Mouse (Mus musculus) neural tube, embryonic 15.5 days (tissue): ENCODE data around the gene Stpg1. TPM values are rescaled to one million over a fixed set of nuclear protein-coding genes. Genes with fewer than 3 reads are reported as not detected.

Source experiments
- ATAC-seq: fragments of 200-750 bp; cut with Nextera tagmentation; 2 replicates; pipeline ENCODE4 v1.8.0; 2017; ENCODE audit warnings: mild to moderate bottlenecking, moderate TSS enrichment, moderate library complexity; ENCODE audit not compliant: low FRiP score
- H3K27ac ChIP-seq: fragments of 300-500 bp; sonication (generic); replicated peaks from 2 replicates; pipeline ENCODE4 v1.5.1; 2015; ENCODE audit warnings: mild to moderate bottlenecking, inconsistent platforms
- H3K27me3 ChIP-seq: fragments of 300-500 bp; sonication (generic); replicated peaks from 2 replicates; pipeline ENCODE4 v1.6.1; 2015; ENCODE audit warnings: inconsistent platforms
- H3K36me3 ChIP-seq: fragments of 300-500 bp; sonication (generic); 2 replicates; pipeline ENCODE4 v1.6.1; 2015; ENCODE audit warnings: inconsistent platforms
- H3K4me1 ChIP-seq: fragments of 300-500 bp; sonication (generic); 2 replicates; pipeline ENCODE4 v1.6.1; 2015; ENCODE audit warnings: inconsistent platforms
- H3K4me2 ChIP-seq: fragments of 300-500 bp; sonication (generic); 2 replicates; pipeline ENCODE4 v1.6.1; 2015; ENCODE audit warnings: inconsistent platforms, mild to moderate bottlenecking, moderate library complexity
- H3K4me3 ChIP-seq: fragments of 300-500 bp; sonication (generic); replicated peaks from 2 replicates; pipeline ENCODE4 v1.5.1; 2015; ENCODE audit warnings: mild to moderate bottlenecking, inconsistent platforms
- H3K9ac ChIP-seq: fragments of 300-500 bp; sonication (generic); replicated peaks from 2 replicates; pipeline ENCODE4 v1.6.1; 2015; ENCODE audit warnings: mild to moderate bottlenecking, inconsistent platforms
- H3K9me3 ChIP-seq: fragments of 300-500 bp; sonication (generic); replicated peaks from 2 replicates; pipeline ENCODE4 v1.6.1; 2016; ENCODE audit warnings: inconsistent platforms
- WGBS: fragments of 180-500 bp; shearing (Covaris S2); methylation state at CpG from one replicate; pipeline ENCODE4 v1.1.7; 2015; ENCODE audit warnings: mixed read lengths; 5-methylcytosine and 5-hydroxymethylcytosine counted together
- polyA plus RNA-seq: library from polyadenylated mRNA; unstranded; fragments of >200 nt; fragmentation: Nextera tagmentation; extraction: Ambion mirVana; gene quantifications from 2 replicates; pipeline ENCODE4 v1.2.1, GENCODE M21; 2015

Stpg1 gene
- polyA plus RNA-seq, 1 experiment from 2014 or later = 0.37 TPM

DNA sequence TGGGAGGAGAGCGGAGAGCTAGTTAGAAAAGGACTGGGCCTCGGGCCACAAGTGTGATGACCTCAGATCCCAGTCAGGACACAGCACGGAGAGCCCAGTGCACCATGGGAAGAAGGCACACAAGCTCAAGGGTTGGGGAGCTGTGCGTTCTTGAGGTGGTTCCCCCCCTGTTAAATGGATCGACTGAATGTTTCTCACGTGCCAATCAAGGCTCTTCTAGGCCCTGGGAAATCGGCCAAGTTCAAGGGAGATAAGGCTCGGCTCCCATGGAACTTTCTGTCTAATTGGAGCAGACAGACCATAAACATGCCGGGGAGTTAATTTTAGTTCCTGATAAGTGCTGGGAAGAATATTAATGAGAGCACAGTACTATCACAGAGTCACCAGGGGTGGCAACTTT is 70.8 kb downstream of the Stpg1 start:
- no peak overlapping the region for H3K4me2 ChIP-seq
- peaks cover 16% of the 10 kb centered on the region for H3K27me3 ChIP-seq
- 0 out of 2 replicates have a peak, but pooled peaks have one; percentile 36 for ATAC-seq
- no peak overlapping the region for H3K4me3 ChIP-seq
- H3K9ac ChIP-seq = no peak overlapping the region
- H3K36me3 ChIP-seq = no peaks in the 10 kb centered on the region
- 0 out of 2 replicates have a peak overlapping the region, but pooled peaks have one; percentile 11 for H3K27ac ChIP-seq
- 42% methylated on average over 9 of the region's 9 CpGs for WGBS
- no peaks in the 10 kb centered on the region for H3K9me3 ChIP-seq
- H3K4me1 ChIP-seq = peaks cover 50% of the 10 kb centered on the region

- H3K4me3 ChIP-seq = no peak overlapping the region
- H3K27ac ChIP-seq = no peak overlapping the region
- peaks cover 30% of the 10 kb centered on the region for H3K27me3 ChIP-seq
- no peaks in the 10 kb centered on the region for H3K36me3 ChIP-seq
- 39% methylated on average over 11 of the region's 11 CpGs for WGBS
- H3K4me2 ChIP-seq = no peak overlapping the region
- H3K9ac ChIP-seq = no peak overlapping the region
- peaks cover 60% of the 10 kb centered on the region for H3K4me1 ChIP-seq
- no peaks in the 10 kb centered on the region for H3K9me3 ChIP-seq
- no peak for ATAC-seq
These were observed 72.5 kb downstream of the Stpg1 start for GRCm38 (mm10) chr4:135567042-135567441.

DNA sequence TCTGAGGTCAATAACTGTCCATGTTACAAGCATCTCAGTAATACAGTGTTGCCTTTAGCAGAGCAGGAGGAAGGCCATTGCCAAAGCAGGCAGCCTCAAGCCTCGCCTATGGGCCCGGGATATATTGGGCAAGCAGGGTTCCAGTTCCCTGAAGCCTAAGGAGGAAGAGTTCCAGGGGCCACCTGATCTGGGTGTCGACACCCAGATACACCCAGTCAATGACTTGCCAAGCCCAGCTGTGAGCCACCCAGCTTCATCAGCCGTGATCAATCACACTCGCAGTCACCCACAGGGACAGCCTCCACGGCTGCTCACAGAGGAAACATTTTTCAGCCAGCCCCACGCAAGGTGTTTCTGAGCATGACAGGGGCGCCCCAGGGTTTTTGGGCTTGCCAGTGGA is 72.9 kb downstream of the Stpg1 start:
- WGBS = 42% methylated on average over 8 of the region's 8 CpGs
- Histone ChIP-seq H3K9me3 (no peaks in the 10 kb centered on the region), H3K4me3 (no peak overlapping the region), H3K27me3 (peaks cover 34% of the 10 kb centered on the region), H3K36me3 (no peaks in the 10 kb centered on the region), H3K27ac (no peak overlapping the region), H3K4me1 (peaks cover 60% of the 10 kb centered on the region), H3K9ac (no peak overlapping the region), H3K4me2 (no peak overlapping the region)
- no peak for ATAC-seq

- no peak for ATAC-seq
- 10% methylated on average over 11 of the region's 11 CpGs for WGBS
- Histone ChIP-seq H3K9me3 (no peaks in the 10 kb centered on the region), H3K9ac (no peak overlapping the region), H3K4me1 (peaks cover 75% of the 10 kb centered on the region), H3K36me3 (no peaks in the 10 kb centered on the region), H3K4me3 (no peak overlapping the region), H3K4me2 (no peak overlapping the region), H3K27me3 (peaks cover 39% of the 10 kb centered on the region), H3K27ac (no peak overlapping the region)
These were observed 74.6 kb downstream of the Stpg1 start for GRCm38 (mm10) chr4:135569201-135569600.

DNA sequence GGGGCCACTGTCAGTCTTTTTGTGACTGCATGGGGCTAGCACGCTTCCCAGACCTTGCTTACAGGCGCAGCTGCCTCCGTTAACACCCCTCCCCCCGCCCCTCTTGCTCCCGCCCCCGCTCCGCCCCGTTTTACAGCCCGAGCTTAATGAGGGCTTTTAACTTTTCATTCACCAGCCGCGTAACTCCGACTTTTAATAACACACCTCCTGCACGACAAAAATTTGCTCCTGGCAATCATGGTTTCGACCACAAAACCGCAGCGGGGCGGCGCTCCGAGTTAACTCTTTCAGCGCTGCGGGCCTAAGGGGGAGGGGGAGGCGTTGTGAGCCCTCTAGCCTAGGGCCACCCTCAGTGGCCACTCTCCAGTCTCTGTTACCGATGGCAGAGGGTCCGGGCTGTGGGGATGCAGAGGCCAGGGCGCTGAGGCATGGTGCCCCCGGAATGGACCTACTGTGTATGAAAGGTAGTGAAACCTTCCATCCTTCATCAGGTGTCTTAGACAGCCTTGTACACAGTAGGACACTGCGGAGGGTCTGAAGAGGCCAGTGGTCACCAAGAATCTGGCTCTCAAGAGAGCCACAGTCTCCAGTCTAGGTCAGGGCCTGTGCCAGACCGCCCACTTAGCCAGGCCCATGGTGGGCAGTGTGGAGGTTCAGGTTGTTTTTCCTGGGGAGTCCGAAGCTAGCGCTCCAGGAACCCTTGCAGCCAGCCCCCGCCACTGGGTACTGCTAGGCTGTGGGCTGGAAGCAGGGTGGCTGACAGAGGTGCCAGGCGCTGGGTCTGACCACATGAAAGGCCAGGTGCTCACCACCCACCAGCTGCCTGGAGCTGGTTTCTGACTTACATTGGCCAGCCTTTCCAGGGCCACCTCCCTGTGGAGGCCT is 75.8 kb downstream of the Stpg1 start:
- no peak overlapping the region for H3K27ac ChIP-seq
- ATAC-seq = no peak

DNA sequence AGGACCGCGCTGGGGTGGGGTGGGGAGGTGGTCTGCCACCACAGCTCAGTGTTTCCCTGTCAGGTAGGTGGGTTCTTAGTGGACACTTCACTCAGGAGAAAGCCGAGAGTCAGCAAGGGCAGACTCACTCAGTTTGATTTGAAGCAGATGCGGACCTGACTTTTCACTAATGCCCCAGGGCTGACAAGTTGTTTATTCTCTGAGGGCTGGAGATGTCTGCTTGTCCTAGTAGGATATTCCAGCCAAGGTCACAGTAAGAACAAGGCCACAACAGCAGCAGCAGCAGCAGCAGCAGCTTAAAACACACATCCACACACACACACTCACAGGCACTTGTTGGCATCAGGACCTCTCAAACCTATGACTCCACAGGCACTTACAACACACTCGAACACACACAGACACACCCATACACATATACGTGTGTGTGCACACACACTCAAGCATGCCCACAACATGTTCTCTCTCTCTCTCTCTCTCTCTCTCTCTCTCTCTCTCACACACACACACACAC is 76.5 kb downstream of the Stpg1 start:
- Histone ChIP-seq H3K9me3 (no peaks in the 10 kb centered on the region), H3K9ac (no peak overlapping the region), H3K27ac (no peak overlapping the region), H3K4me3 (no peak overlapping the region), H3K4me1 (peaks cover 61% of the 10 kb centered on the region), H3K27me3 (peaks cover 42% of the 10 kb centered on the region), H3K4me2 (no peak overlapping the region), H3K36me3 (no peaks in the 10 kb centered on the region)
- no peak for ATAC-seq
- WGBS = 54% methylated on average over 6 of the region's 6 CpGs

More for the DNA sequence above, 75.8 kb downstream of the Stpg1 start:
- peak overlapping the region; percentile 63 for H3K4me2 ChIP-seq
- no peaks in the 10 kb centered on the region for H3K9me3 ChIP-seq
- no peaks in the 10 kb centered on the region for H3K36me3 ChIP-seq
- H3K4me3 ChIP-seq = peak overlapping the region; percentile 39
- H3K4me1 ChIP-seq = peaks cover 68% of the 10 kb centered on the region
- peak overlapping the region; percentile 40 for H3K9ac ChIP-seq
- 9% methylated on average over 32 of the region's 32 CpGs for WGBS
- H3K27me3 ChIP-seq = peaks cover 42% of the 10 kb centered on the region

DNA sequence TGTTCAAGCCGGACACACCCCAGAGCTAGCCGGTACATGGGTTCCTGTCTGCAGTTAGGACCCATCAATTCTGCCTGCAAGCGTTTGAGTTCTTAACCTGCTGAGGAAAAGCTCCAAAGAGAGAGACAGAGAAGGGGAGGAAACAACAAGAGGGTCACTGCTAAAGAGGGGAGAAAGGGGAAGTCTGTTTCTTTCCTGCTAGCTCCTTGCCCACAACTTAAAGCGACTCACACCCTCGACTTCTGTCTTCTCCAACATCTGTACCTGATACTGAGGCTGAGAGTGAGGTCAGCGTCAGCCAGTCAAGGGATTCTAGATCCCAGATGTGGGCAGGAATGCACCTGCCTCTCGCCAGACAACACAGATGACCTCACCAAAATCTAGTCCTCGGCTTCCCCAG is 77.7 kb downstream of the Stpg1 start:
- H3K27me3 ChIP-seq = peaks cover 42% of the 10 kb centered on the region
- 0 out of 2 replicates have a peak overlapping the region, but pooled peaks have one; percentile 77 for H3K4me2 ChIP-seq

DNA sequence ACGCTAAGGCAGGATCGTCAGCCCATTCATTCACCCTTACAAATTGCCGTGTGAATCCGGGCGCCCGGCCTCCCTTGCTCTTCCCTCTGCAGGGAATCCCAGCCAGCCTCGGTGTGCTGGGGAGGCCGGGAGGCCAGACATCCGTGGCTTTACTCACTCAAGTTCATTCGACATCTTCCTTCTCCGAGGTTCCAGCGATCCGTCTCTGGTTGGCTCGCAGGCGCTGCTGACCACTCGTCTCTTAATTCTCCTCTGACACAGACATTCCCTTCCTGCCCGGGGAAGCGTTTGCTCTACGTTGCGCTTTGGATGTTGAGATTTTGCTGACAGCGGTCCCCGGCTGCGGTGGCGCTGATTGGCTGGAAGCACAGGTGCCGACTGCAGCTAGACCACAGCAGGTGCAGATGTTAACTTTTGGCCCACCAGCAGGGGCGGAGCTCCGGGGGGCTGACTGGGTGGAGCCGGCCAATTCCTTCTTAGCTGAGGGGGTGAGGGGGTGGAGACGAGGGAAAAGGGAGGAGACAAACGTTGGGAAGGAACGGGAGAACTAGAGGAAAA is 78.7 kb downstream of the Stpg1 start, which contains the start of gene Grhl3:
Grhl3 (minus strand) TSS at position 380 of the 558 bp plus-strand sequence.
- Histone ChIP-seq H3K4me2 (peak within 1 kb of the TSS; percentile 77), H3K27ac (peak within 1 kb of the TSS; percentile 52; the same call in 1 of the 2 replicates), H3K27me3 (peaks cover 42% of the 10 kb centered on the region), H3K4me1 (peaks cover 41% of the 10 kb centered on the region), H3K9ac (peak within 1 kb of the TSS; percentile 43), H3K9me3 (no peaks in the 10 kb centered on the region), H3K36me3 (no peaks in the 10 kb centered on the region), H3K4me3 (peak within 1 kb of the TSS; percentile 37)
- peak; percentile 56; the same call in 1 of the 2 replicates for ATAC-seq
- WGBS = under 1% methylated on average over 31 of the region's 31 CpGs

More for the DNA sequence above, 77.7 kb downstream of the Stpg1 start:
- ATAC-seq = no peak
- H3K9me3 ChIP-seq = no peaks in the 10 kb centered on the region
- no peak overlapping the region for H3K27ac ChIP-seq
- no peak overlapping the region for H3K4me3 ChIP-seq
- H3K9ac ChIP-seq = no peak overlapping the region
- H3K4me1 ChIP-seq = peaks cover 51% of the 10 kb centered on the region
- H3K36me3 ChIP-seq = no peaks in the 10 kb centered on the region
- WGBS = 29% methylated on average over 8 of the region's 8 CpGs

GRCm38 (mm10) chr4:135575365-135576140 is 81.0 kb downstream of the Stpg1 start:
- Histone ChIP-seq H3K27me3 (peaks cover 28% of the 10 kb centered on the region), H3K4me1 (peaks cover 24% of the 10 kb centered on the region)
- 65% methylated on average over 15 of the region's 15 CpGs for WGBS

DNA sequence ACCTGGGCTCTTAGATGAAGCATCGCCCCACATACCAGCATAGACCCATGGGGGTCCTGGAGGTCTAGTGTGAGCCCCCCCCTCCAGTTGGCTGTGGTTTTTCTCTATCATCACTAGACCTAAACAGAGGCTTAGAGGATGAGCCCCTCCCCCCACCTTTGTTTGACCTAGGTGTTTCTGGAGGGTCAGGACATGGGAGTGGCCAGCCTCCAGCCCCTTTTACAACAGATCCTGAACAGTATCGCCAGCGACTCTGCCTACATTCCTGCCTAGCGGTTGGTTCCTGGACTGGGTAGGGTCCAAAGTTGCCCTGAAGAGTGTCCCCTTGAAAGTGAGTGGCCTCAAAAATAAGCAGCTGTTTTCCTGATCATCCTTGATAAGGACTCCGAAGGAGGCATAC is 83.9 kb downstream of the Stpg1 start:
- Histone ChIP-seq H3K4me1 (peaks cover 6% of the 10 kb centered on the region), H3K27me3 (peaks cover 11% of the 10 kb centered on the region), H3K4me3 (no peak overlapping the region), H3K9ac (no peak overlapping the region), H3K9me3 (no peaks in the 10 kb centered on the region), H3K36me3 (no peaks in the 10 kb centered on the region), H3K27ac (no peak overlapping the region), H3K4me2 (no peak overlapping the region)
- 80% methylated on average over 5 of the region's 5 CpGs for WGBS
- no peak for ATAC-seq

More at GRCm38 (mm10) chr4:135575365-135576140, 81.0 kb downstream of the Stpg1 start:
- Histone ChIP-seq H3K9me3 (no peaks in the 10 kb centered on the region), H3K4me2 (no peak overlapping the region), H3K27ac (no peak overlapping the region), H3K4me3 (no peak overlapping the region), H3K9ac (no peak overlapping the region), H3K36me3 (no peaks in the 10 kb centered on the region)
- ATAC-seq = no peak

DNA sequence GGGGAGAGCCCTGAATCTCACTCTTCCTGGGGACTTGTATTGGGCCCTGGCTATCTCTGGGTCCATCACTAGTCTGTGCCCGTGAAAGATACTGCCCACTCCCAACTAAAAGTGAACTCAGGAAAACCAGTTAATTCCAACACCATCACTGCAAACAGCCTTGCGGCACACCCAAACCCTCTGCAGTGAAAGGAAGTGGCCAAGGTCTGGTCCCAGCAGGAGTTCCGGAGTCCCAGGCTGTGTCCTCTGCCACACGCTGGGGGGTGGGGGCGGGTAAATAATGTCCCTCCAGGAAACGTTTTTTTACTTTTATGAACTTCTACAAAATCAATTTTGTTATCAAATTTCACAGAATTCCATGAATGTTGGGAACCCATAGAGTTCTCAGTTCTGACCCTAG is 85.1 kb downstream of the Stpg1 start:
- ATAC-seq = no peak
- 64% methylated on average over 6 of the region's 6 CpGs for WGBS

More for the DNA sequence above, 85.1 kb downstream of the Stpg1 start:
- H3K36me3 ChIP-seq = no peaks in the 10 kb centered on the region
- H3K4me2 ChIP-seq = no peak overlapping the region
- no peak overlapping the region for H3K9ac ChIP-seq
- H3K4me3 ChIP-seq = no peak overlapping the region
- peaks cover 3% of the 10 kb centered on the region; the same call in 1 of the 2 replicates for H3K27me3 ChIP-seq
- no peaks in the 10 kb centered on the region for H3K9me3 ChIP-seq
- H3K27ac ChIP-seq = no peak overlapping the region
- no peaks in the 10 kb centered on the region for H3K4me1 ChIP-seq
